Mouse (Mus musculus) cerebral cortex, adult 2 months (tissue): Measurements from ENCODE around the gene Fxyd7.

Source experiments
- WGBS: fragments of 180-500 bp; shearing (Covaris S2); methylation state at CpG from one replicate; pipeline ENCODE4 v1.1.7; 2018; 5-methylcytosine and 5-hydroxymethylcytosine counted together

Gene Fxyd7

DNA sequence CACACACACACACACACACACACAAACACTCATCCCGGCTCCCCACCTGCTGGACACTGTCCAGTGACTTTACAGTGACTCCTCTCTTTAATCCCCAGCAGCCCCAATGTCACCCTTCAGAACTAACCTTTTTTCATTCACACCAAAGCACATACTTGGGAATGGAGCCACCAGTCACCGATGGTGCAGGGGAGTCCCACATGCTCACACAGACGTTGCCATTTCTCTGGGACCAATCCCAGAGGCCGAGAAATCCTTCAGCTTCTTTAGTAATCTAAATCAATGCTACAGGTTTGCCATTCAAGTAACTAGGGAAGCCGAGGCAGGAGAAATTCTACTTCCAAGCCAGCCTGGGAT is 23.4 kb upstream of the Fxyd7 start:
- WGBS = 45% methylated on average over 5 of the region's 5 CpGs

DNA sequence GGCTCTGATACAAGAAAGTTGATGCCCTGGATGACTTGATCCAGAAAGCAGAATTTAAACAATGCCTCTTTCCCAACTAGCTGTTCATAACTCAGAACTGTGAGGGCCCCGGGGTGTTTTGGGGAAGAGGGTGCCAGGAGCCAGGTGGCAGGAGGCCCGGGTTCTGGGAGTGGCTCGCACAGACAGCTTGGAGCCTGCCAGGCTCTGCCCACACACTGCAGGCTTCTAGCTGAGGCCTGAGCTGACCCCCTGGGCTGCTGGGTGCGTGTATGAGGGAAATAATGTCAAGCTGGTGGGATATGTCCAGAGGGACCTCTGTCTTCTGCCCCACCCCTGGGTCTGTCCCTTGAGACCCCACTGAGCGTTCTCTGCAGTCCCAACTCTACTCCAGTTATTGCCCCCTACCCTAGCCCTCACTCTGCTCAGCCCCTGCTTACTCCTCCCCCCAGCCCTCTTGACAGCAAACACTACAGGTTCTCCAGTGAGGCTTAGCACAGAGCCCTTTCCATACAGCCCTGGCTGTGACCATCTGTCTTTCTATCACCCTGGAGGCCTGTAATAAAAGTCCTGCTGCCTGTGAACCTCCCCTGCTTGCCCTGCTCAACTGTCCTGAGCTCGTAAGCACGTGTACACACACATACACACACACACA is 22.9 kb upstream of the Fxyd7 start:
- WGBS = 51% methylated on average over 7 of the region's 7 CpGs

DNA sequence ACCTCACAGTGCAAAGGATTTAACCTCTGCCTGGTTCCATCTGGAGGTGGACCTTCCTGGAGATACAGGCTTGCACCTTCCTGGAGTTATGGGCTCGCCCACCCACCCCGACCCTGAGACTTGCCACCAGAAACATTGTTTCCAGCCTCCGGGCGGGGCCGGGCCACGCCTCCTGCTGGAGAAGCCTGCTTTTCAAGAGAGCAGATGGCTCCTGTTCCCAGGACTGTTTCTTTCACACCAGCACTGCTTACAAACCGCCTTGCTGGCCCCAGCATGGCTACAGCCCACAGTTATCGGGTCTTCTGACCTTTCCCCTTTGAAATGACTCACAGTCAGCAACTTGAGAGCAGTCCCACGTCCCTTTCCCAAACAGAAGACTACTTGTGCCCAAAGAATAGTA is 21.1 kb upstream of the Fxyd7 start:
- 69% methylated on average over 9 of the region's 9 CpGs for WGBS

DNA sequence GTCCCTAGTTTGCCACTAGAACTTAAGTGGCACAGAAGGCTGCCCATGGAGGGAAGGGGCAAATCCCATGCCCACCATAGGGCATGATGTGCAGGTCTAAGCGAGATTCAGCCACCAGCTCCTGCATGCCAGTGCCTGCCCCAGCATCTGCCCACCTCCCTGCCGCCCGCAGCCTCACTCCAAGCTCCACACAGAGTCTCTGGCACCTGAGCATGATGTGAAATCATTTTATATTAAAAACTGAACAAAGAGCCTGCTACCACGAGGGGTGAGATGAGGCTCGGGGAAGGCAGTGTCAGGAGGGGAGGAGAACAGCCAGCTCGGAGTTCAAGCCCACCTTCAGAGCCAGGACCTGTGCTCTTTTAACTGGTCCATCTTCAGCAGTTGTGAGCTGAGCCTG is 19.1 kb upstream of the Fxyd7 start:
- WGBS = 63% methylated on average over 6 of the region's 6 CpGs

DNA sequence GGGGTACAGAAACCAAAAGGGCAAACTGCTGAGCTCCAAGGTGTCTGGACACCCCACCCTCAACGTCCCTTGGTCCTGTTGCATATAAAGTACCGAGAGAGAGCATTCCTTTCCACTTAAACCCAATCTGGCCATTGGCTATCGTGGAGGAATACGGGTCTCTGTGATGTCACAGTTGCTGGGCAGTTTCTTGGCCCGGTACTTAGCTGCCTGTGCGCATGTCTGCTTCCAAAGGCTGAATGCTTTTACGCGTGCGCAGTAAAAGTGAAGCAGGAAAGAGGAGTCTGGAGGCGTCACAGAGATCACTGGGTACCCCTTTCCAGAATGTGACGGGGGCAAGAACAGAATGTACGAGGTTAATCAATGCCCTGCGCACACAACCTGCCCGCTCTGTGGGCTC is 18.2 kb upstream of the Fxyd7 start:
- WGBS = 91% methylated on average over 14 of the region's 14 CpGs

DNA sequence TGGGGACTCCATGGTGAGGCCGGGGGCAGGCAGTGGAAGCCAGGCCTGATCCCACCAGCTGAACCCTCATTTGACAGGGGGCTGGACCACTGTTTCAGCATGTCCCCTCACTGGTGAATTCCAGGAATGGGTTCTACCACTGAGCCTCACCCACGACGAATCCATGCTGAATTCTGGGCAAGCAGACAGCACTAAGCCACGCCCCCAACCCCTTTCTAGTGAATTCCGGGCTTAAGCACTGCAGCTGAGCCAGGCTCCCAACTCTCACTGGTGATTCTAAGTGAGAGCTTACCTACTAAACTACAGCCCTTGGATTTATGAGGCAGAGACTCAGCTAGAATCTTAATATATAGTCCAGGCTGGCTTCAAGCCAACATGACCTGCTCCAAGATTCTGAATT is 16.6 kb upstream of the Fxyd7 start:
- 36% methylated on average over 5 of the region's 5 CpGs for WGBS

DNA sequence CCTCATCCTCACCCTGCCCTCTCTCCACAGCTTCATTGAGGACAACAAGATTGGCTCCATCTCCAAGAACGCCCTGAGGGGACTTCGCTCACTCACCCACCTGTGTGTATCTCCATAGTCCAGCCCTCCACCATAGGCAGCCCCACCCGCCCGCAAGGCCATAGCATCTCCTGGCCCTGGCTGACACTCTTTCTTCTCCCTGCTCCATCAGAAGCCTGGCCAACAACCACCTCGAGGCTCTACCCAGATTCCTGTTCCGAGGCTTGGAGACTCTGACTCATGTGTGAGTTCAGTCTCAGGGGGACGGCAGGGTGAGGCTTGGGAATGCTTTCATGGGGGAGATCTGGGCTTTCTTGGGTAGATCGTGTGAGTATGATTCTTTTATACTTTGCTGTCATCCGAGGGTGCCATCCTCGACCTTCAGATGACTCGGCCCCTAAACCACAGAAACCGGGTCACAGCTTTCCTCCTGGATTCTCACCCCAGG is 11.8 kb upstream of the Fxyd7 start:
- 87% methylated on average over 12 of the region's 12 CpGs for WGBS

DNA sequence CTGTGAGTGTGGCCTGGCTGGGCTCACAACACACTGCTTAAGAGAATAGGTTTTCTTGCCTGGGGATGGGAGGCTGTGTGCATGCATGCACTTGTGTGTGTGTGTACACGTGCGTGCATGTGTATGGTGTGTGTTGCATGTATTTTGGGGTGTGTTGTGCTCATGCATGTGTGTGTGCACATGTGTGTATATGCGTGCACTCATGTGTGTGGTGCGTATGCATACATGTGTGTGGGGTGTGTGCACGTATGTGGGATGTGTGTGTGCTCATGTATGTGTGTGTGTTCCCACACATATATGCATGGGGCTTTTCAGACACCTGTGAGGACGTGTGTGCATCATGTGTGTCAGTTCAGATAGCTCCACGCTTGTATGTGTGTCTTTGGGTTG is 9.3 kb upstream of the Fxyd7 start:
- WGBS = 92% methylated on average over 7 of the region's 7 CpGs

DNA sequence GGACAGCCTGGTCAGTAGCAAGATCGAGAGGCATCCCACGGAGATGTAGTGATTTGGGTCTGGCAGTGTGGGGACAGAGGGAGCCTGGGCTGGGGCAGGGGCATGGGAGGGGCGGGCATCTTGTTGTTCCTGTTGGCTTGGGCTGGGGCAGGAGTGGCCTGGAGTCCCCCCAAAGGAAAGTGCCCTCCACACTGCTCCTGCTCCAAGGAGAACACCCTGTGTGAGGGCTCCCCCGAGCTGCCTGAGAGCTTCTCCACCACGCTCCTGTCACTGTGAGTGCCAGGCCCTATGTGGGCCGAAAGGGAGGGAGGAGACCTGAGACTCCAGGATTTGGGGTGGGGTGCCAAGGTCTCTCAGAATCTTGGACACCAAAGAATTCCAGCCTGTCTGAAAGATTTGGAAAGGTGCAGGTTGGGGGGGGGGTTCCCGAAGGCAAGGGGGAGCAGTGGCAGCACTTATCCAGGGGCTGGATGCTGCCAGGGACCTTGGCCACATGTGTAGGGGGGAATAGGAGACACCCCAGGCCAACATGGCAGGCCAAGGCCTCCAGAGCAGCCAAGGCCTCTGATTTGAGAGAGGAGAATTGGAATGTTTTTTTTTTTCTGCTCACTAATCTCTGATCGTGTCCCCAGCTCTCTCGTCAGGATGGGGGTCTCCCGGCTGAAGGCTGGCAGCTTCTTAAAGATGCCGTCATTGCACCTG is 8.8 kb upstream of the Fxyd7 start:
- WGBS = 74% methylated on average over 11 of the region's 11 CpGs

DNA sequence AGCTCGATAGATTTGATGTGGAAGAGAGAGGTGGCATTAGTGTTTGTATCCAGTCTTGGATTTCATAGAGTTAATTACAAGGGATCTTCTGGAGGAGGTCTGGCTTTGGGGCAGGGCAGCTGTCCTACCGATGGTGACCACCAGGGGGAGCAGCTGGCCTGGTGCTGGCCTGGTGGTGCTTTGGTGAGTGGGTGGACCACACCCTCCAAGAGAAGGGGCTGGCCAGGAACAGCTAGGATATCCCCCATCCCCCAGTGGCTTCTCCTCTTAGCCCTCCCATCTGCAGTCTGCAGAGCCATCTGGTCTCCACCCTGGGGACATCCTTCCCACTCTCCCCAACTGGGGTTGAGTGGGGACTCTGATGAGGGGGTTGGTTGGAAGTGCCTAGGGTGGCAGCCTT is 7.8 kb upstream of the Fxyd7 start, which contains the start of gene Lgi4:
Gene Lgi4, plus strand, starts transcription at position 235 of the 400 bp plus-strand sequence.
- 8% methylated on average over 2 of the region's 2 CpGs for WGBS

DNA sequence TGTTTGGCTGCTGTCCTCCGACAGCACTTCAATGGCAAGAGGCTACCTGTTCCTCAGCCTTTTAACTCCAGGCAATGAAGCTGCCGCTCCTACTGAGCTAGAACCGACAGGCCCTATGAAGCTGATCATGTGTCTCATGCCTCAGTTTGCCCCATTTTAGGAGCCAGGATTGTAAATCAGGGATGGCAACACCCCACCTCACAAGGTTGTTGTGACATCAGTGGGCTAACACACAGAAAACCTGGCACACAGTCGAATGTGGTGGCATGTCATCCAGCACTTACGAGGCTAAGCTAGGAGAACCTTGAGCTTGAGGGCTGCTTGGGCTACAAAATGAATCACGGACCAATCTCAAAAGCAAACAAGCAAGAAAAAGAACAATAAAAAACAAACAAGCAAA is 6.9 kb upstream of the Fxyd7 start:
- WGBS = 90% methylated on average over 6 of the region's 6 CpGs

DNA sequence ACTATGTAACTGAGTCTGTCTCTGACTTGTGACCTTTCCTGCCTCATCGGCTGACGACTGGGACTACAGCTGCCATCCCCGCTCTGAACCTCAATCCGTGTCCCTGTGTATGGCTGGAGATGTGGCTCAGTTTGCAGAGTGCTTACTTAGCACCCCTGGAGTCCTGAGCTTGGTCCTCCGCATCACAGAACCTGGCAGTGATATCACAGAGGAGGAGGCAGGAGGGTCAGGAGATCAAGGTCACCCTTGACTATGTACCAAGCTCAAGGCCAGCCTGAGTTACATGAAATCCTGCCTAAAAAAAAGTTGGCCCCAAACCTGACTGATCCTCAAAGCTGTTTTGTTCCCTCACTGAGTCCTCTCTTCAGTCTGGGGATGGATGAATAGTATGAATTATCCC is 6.5 kb upstream of the Fxyd7 start:
- 76% methylated on average over 5 of the region's 5 CpGs for WGBS

DNA sequence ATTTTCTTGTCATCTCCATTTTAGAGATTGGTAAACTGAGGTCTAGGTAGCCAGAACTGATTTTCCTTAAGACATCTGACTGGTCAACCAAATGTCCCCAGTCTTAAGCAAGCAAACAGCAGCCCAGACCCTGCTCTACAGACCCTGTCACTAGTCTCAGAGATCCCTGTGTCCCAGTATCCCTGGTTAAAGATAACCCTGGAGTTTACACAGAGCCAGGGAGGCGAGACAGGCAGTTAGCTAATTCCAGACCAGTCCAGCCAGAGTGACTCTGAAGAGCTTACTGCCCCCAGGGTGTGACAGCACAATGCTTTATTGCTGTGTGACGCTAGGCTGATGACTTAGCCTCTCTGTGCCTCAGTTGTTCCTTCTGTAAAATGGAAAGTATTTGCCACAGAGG is 5.8 kb upstream of the Fxyd7 start, which contains the start of gene Fxyd1:
Gene Fxyd1, minus strand, starts transcription at position 129 of the 400 bp plus-strand sequence.
- WGBS = 96% methylated on average over 2 of the region's 2 CpGs

DNA sequence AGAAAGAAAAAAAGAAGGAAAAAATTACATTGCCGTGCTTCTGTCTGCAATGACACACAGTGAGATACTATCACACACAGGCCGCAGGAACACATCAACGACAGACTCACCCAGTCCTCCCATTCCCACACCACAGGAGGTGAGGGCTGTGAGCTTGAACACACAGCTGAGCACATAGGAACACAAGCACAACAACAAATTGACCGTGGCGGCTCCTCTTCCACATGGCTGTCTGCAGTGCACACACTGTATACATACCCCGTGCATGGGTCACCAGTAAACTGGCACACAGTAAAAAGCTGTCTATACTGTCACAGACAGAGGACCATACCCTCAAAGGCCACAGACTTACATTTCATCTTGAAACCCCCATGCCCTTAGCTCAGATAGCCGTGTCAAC is 5.2 kb upstream of the Fxyd7 start:
- WGBS = 90% methylated on average over 7 of the region's 7 CpGs

DNA sequence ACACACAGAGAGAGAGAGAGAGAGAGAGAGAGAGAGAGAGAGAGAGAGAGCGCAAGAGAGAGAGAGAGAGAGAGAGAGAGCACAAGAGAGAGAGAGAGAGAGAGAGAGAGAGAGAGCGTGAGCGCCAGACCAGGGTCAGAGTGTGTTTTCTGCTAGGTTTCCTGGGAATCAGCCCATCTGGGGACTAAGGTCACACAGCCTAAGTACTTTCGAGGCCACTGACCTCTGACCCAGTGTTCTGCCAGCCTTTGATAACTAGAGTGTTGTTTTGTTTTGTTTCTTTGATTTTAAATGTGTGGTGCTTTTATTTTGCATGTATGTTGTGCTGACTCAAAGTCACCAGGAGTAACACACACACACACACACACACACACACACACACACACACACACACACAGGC is 4.6 kb upstream of the Fxyd7 start:
- WGBS = 68% methylated on average over 3 of the region's 4 CpGs

DNA sequence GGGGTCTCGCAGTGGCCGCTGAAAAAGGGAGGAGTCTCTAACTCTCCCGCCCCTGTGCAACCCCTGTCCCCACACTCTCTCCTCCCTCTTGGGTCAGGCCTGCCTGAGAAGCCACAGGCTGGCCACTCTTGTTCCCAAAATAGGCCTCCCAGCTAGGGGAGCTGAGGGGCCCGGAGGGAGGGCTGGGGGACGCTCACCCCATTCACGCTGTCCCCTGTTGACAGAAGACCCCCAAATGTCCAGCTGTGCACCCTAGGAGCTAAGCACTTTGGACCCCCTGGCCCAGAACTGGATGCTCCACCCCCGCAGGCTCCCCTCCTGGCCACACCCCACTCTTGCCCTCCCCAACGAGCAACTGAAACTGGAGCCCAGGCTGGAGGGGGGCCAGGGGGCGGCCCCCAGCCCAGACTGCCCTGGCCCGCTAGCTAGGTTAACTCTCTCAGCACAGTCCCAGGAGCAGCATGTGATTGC is 4.1 kb upstream of the Fxyd7 start:
- 33% methylated on average over 10 of the region's 10 CpGs for WGBS

DNA sequence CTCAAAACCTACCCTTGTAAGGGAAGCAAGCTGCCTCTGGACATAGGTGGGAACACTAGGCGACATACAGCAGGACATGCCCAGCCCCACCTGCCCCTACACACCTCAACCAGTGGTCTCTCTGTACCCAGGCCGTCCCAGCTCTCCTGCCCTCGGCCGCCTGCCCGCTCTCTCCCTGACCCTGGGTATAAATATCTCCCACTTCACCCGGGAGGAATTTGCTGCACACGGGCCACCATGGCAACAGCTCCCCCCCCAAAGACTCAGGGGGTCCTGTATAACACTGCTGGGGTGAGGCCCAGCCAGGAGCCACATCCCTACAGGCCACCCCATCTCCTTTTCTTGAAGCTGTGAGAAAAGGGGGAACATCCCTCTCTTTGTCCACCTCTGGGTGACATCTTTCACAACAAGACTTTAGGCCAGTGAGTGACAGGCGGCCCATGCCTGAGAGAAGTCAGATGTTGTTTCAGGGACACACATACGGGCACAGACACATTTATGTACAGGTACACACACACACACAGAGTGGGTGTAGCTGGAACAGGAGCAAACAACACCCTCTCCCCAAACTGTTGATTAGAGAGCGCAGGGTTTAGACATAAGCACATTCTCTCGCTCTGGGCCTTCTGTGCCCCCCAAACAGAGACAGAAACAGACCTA is 3.5 kb upstream of the Fxyd7 start:
- WGBS = 68% methylated on average over 11 of the region's 11 CpGs

DNA sequence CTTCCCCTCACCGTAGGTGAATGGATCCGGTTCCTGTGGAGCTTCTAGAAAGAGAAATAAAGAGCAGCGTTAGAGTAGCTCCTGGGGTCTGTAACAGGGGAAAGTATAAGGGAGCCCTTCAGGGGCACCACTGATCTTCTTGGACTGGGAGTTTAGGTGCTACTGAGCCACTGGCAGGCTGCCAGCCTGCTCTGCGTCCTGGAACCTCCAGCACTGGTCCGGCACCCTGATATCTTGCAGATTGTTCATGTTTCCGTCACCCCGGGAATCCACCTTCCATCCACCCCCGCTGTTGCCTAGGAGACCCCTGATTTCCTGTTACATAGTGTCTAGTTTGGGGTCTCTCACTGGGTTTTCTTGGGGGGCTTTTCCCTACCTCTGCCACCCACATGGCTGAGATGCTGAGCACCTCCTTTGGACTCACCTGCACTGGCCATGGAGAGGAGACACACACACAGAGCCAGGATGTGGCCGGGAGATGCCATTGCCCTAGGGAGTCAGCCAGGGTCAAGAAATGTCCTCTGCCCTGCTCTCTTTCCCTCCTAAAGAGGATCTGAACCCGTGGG is 2.7 kb upstream of the Fxyd7 start:
- 30% methylated on average over 10 of the region's 10 CpGs for WGBS

DNA sequence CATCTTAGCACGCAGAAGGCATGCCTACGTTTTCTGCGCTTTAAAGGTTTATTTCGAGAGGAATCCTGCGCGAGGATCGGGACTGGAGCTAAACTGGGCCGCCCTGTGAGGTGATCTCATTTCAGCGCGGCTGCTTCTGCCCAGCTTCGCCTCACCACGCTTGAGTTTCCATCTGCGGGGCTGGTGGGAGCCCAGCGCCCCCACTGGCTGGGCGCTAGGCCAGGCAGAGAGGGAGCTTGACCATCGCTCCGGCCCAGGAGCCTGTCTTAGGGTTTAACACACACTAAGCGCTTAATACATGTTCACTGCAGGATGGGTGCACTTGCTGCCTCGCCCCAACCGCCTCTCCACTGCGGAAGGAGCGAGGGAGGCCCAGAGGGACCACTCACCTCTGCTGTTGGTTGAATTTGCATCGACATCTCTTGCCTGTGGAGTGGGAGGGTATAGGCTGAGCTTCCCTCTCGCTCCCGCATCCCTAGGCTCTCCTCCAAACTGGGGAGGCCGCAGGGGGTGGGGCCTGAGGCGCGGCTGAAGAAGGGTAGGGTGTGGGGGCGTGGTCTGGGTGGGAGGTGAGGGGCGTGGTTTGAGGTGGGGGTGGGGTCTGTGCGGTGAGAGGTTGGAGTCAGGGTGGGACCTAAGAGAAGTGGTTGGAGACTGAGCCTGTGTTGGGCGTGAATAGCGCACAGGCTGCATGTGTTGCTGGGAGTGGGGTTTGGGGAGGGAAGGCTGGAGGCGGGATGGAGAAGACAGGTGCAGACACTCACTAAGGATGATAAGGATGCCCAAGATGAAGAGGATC is 1.6 kb upstream of the Fxyd7 start:
- 6% methylated on average over 34 of the region's 34 CpGs for WGBS

DNA sequence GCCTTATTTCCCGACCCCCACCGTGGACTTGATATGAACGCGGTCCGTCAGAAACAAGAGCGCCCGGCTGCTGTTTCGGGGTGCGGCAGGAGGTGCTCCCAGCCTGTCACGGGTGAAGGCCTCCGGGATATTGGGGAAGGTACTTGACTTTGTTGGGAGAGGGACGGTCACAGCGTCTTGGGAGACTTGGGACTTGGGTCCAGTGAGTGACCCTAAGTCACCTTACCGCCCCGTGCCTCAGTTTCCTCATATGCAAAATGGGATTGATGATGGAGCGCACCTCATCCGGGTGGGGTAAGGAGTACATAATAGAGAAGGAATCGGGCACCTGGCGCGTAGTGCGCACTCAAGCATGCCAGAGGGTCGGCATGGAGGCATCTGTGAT is 976 bp upstream of the Fxyd7 start:
- 7% methylated on average over 22 of the region's 22 CpGs for WGBS

DNA sequence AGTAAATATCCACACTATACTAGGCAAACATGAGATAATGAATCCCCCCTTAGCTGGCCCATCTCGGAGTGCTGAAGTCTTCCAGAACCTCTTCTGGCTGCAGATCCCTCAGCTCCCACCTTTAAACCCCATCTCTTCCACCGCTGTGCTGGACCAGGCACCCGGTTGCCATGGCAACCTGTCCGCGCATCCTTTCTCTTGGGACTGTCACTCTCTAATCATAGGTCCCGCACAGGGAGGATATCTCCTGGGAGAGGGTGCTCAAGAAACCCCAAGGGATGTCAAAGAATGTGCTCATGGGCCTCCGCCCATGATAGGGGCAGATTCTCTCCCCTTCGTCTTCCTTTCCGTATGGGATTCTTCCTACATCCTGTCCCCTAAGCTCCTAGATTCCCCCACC is 346 bp downstream of the Fxyd7 start:
- 3% methylated on average over 9 of the region's 9 CpGs for WGBS

DNA sequence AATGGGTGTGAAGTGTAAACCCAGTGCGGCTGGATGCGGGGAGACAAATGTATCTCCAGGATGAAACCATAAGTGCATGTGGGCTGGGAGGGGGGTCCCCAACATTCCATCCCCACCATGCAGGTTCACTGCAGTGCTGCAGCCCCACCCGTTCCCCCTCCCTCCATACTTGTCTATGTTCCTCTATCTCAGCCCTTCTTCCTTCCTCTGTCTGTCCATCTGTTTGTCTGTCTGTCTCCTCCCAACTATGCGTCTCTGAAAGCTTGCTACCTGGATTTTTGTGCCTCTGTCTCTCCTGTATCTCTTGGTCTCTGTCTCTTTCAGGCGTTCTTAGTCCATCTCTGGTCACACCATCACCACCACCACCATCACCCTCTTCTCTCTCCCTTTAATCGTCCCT is 780 bp downstream of the Fxyd7 start:
- WGBS = 1% methylated on average over 6 of the region's 6 CpGs
